Mouse (Mus musculus) G1E (cell line): ENCODE measurements around the gene Auts2.

Experiments used
- CTCF ChIP-seq: IDR thresholded peaks from 2 replicates; pipeline ENCODE4 v1.5.1; 2012; ENCODE audit warnings: low read depth, low read length, inconsistent platforms, mixed read lengths
- GATA1 ChIP-seq: IDR thresholded peaks from 2 replicates; pipeline ENCODE4 v1.6.1; 2012; ENCODE audit warnings: borderline replicate concordance, low read length, inconsistent platforms, mixed read lengths

- TF ChIP-seq CTCF (no peak), GATA1 (no peak)
Measured at GRCm38 (mm10) chr5:131875976-131876375, 667.2 kb downstream of the Auts2 start.
